Mouse (Mus musculus): ENCODE measurements around the gene Olfr1299.

Olfr1299 gene

GRCm38 (mm10) chr2:111661119-111661518 is at the start of gene Olfr1299:
TSS of gene Olfr1299 (plus strand) at chr2:111661419.
- DNase-seq = no peak

GRCm38 (mm10) chr2:111626397-111626796 is 34.8 kb upstream of the Olfr1299 start, which contains the start of gene Olfr1297:
TSS of gene Olfr1297 (minus strand) at chr2:111626497.
- no peak for DNase-seq

GRCm38 (mm10) chr2:111649101-111649500 is 12.1 kb upstream of the Olfr1299 start, which contains the start of gene Olfr1298:
TSS of gene Olfr1298 (minus strand) at chr2:111649201.
- DNase-seq = no peak

All from kidney, adult 9 months (tissue).